Mouse (Mus musculus) spleen, postnatal 14 days (tissue): ENCODE data around the gene Lif.

Experiments
- DNase-seq, 2 experiments: peaks; one replicate each; pipeline ENCODE4 v3.0.0; 2021 to 2022; ENCODE audit warnings: low spot score in 2 of 2

The Lif gene

DNA sequence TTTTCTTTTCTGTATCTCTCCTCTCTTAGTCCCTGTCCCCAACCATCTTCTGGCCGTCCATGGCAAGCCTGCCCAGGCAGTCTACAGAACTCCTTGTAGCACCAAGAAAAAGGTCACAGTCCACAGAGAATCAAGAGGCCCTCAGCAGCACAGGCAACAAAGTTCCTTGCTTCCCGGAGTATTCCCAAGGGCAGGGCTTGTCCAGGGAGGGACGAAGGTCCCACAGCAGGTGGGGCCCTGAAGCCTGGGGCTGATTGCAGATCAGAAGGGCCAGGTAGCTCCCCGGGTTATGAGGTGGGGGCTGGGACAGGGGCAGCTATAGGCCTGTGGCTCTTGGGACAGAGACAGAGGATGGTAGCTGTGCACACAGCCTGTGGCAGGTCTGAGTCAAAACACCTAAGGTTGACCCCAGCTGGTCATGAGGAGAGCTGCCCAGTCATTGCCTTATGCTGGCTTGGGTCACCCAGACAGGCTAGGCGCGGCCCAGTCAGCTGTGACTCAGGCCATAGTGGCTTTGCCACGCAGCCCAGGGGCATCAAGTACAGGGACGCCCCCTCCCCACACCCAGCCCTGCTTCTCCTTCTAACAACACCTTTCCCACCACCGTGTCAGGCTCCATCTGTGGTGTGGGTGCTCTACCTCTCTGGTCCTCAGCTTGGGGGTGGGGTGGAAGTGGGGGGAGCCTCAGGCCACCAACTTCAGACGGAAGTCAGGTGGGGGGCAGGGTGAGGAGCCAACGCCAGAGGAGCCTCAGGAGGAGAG lies at the start of gene Lif:
TSS of gene Lif (plus strand) at position 712 of the 762 bp plus-strand sequence.
- no peak for DNase-seq

GRCm38 (mm10) chr11:4207655-4208054 lies 49.7 kb upstream of the Lif start:
- DNase-seq, result no peak

DNA sequence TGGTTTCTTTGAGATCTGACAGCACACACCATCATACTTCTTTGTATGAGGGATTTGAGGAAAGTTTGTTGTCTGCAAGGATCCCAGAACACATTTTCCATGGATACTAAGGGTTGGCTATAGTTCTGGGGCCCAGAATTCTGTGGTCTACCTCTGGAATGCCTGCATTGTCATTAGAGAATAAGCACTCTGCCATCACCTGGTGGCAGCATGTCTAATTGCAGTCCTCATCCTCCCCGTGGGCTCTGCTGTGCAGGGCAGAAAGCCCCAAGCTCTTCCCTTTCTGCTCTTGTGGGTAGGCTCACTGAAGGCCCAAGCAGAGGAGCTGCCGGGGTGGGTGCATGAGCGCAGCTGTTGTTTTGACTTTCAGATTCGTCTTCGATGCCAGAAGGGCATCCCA lies 47.8 kb upstream of the Lif start:
- peak in 1 of 2 experiments; percentile 16 for DNase-seq

- no peak for DNase-seq
These were observed 46.6 kb upstream of the Lif start for GRCm38 (mm10) chr11:4210786-4211185.

GRCm38 (mm10) chr11:4213107-4213506 lies 44.2 kb upstream of the Lif start:
- DNase-seq, result no peak

DNA sequence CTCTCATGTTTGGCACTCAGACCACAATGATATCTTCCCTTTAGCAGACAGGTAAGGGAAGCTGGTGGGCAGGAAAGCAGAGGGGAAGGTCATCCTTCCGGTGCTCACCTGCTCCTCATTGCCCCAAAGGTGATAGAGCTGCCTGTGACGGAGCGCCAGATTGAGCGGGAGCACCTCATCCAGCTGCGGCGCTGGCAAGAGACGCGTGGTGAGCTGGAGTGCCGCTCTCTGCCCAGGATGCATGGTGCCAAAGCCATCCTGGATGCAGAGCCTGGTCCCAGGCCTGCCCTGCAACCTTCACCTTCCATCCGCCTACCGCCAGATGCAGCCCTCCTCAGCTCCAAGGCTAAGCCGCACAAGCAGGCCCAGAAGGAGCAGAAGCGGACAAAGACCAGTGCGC lies 42.8 kb upstream of the Lif start:
- DNase-seq, result no peak

DNA sequence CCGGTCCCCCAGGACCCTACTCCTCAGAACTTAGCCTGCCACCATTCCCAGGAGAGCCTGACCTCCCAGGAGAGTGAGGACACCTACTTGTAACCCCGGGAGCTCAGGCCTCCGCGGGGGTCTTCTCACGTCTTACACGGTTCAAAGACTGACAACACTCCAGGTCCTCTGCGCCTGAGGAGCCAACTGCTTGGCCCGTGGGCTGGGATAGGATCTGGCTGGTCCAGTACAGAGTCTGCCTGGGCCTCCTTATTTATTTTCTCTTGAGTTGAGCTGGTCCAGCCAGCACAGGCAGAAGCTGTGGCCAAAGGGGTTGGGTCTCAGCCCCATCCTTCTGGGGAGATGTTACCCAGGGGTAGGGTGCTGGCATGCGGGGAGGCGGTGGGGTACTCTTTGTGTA lies 42.3 kb upstream of the Lif start:
- DNase-seq, result no peak

GRCm38 (mm10) chr11:4216248-4217000 lies 40.9 kb upstream of the Lif start:
- no peak for DNase-seq

- DNase-seq, result peak; percentile 81 to 84
These were observed 39.3 kb upstream of the Lif start, which contains the start of gene Castor1 for GRCm38 (mm10) chr11:4217914-4218629. Gene Castor1 (plus strand): TSS chr11:4218225.

DNA sequence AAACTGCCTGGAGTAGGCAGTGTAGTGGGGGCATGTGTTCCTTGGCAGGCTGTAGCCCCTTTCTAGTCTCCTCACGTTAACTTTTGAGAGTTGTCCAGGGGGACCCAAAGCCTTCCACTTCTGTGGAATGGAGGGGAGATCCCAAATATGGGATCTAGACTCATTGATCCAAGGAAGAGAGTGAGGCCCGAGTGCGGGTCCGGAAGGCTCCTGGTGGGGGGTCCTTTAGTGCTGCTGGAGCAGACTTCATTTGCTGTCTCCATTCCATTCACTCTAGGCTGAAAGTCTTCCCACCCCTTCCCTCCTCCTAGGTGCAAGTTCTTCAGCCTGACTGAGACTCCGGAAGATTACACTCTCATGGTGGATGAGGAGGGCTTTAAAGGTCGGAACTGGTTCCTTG lies 38.7 kb upstream of the Lif start:
- DNase-seq, result no peak

- peak in 1 of 2 experiments; percentile 46 for DNase-seq
These were observed 38.0 kb upstream of the Lif start for GRCm38 (mm10) chr11:4219317-4219751.

GRCm38 (mm10) chr11:4219908-4220307 lies 37.4 kb upstream of the Lif start:
- no peak for DNase-seq

DNA sequence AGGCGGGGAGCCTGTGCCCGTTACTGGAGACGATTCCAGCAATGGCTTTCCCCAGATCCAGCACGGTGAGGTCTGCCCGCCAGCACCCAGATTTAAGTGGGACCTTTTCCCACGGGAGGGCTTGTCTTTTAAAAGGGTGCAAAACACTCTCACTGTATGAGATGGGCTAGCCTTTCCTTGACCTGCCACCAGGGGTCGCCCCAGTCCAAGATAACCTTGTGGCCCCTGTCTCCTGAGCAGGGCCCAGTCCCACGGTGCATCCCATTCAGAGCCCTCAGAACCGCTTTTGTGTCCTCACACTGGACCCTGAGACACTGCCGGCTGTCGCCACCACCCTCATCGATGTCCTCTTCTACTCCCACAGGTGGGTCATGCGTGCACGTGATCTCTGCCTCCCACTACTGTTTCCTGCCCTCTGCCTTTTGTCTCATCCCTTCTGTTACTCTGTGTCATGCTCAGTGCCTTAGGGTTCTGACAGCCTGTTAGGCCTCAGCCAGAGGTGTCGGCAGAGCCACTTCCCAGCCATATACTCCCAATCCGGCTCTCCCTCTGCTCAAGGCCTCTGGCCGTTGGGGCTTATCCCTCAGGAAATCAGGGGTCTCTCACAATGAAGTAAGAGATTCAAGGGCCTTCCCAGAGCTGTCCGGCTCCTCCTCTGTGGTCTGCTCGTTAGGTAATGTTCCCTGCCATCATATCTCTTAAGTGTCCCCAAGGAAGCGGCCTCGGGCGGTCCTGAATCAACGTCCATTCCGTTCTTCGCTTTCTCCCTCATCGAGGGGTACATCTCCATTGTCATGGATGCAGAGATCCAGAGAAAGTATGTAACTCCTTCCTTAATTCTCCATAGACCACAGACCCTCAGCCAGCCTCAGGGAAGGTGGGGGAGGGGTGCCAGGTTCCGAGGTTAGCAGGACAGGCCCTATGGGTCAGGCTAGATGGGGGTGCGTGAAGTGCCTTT lies 36.6 kb upstream of the Lif start:
- DNase-seq, result peak; percentile 79 to 89

DNA sequence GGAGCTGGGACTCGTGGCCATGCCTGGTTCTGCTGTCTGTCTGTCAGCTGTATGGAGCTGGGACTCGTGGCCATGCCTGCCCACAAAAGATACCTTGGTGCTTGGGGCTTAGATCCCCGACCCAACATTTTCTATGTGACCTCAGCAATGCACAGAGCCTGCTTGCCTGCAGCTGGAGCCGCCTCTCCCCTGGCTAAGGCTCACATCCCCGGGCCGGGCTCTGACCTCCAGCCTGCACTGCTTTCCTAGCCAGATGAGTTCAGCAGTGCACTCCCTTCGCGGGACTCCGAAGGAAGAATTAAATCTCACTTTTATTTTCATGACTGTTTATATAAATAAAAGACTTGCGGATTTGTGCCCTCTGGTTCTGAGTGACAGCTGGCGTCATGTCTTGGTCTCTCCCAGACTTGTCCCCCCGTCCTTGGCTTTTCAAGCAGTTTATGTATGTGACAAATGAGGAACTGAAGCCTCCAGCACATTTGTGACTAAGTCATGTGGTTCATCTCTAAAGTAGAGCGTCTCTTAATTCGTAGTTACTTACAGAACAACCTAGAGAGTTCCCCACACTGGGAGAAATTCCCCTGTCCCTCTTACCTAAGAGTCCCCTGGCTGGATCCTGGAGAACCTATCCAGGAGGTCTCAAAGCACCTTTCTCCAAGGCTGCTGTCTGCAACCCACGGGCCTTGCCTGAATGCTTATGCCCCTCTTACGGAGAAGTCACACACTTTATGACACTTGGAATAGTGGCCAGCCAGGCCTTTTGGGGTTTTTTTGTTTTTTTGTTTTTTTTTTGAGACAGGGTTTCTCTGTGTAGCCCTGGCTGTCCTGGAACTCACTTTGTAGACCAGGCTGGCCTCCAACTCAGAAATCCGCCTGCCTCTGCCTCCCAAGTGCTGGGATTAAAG lies 35.1 kb upstream of the Lif start:
- no peak for DNase-seq

GRCm38 (mm10) chr11:4223393-4224188 lies 33.8 kb upstream of the Lif start:
- no peak for DNase-seq

- no peak for DNase-seq
These were observed 33.1 kb upstream of the Lif start for GRCm38 (mm10) chr11:4224223-4224622.

- no peak for DNase-seq
These were observed 30.6 kb upstream of the Lif start for GRCm38 (mm10) chr11:4226569-4227325.

DNA sequence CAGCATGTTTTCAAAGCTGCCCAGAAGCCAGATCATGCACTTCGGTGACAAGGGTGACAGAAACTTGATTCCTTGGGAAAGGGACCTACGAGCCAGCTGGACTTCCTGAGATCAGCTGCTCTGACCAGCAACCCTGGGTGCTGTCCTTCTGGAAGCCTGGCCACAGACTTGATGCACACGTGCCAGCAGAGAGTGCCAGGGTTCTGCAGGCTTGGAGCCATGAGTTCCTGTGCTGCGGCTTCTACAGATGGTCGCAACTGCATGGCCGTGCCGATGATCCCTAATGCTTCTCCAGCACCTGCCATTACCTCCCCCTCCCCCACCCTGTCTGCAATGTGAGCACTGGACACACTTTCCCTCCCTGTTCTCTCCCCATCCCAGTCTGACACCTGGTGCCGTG lies 28.9 kb upstream of the Lif start:
- DNase-seq, result no peak

GRCm38 (mm10) chr11:4229841-4230240 lies 27.5 kb upstream of the Lif start:
- no peak for DNase-seq
